Mouse (Mus musculus) left cerebral cortex, postnatal 14 days (tissue): Measurements from ENCODE around the gene Map1s. TPM values are rescaled to one million over a fixed set of nuclear protein-coding genes. Genes with fewer than 3 reads are reported as not detected.
"Not testable (repeated sequence)": the region's sequence is repeated elsewhere in the genome, so short reads cannot be mapped to it uniquely, and the experiment has no call there.

Experiments
- DNase-seq, 2 experiments: peaks; one replicate each; pipeline ENCODE4 v3.0.0; 2021 to 2022; ENCODE audit warnings: low spot score in 2 of 2, mixed read lengths in 1 of 2
- intact Hi-C: fragments of 180-260 bp; cut with DNase I; formaldehyde crosslinking; loops from one replicate; pipeline ENCODE4 v1.15.1; 2025
- total RNA-seq, 2 experiments: library from RNA; stranded (reverse); gene quantifications; 2 replicates each; pipeline ENCODE4 v1.2.3; 2021

The Map1s gene
- total RNA-seq, 2 experiments from 2014 or later: 70.4 to 84.5 TPM

DNA sequence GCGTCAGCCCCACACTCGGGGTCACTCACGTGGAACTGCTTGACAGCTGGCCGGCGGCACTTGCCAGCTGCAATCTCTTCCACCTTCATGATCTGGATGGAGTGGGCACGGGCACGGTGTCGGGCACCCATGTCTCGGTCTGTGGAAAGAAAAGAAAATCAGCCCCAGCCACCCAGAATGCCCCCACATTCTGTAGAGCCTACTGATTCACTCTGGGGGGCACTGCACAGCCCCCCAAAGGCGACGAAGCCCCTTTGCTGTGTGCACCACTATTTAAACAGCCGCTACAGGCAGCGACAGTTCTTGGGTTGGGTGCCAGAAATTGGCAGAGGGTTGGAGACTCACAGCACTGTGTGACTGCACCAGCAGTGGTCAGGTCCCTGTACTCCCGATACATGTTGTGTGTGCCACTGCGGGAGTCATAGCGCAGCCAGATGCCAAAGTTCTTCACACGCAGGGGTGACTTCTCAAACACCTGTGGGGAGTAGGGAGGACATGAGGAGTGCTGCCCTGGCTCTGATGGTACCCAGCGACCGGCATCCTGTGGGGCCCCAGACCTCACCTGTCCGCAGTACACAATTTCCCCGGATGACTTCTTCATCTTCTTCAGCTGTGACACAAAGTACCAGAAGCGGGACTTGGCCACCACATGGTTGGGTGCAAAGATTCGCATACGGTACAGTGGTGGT is 10.0 kb upstream of the Map1s start:
- intact Hi-C loops: loop anchor here (10.0 kb wide), 1 partner anchor 479 kb away; the partner anchor contains the start of gene Ocel1
- DNase-seq: not testable (repeated sequence)

DNA sequence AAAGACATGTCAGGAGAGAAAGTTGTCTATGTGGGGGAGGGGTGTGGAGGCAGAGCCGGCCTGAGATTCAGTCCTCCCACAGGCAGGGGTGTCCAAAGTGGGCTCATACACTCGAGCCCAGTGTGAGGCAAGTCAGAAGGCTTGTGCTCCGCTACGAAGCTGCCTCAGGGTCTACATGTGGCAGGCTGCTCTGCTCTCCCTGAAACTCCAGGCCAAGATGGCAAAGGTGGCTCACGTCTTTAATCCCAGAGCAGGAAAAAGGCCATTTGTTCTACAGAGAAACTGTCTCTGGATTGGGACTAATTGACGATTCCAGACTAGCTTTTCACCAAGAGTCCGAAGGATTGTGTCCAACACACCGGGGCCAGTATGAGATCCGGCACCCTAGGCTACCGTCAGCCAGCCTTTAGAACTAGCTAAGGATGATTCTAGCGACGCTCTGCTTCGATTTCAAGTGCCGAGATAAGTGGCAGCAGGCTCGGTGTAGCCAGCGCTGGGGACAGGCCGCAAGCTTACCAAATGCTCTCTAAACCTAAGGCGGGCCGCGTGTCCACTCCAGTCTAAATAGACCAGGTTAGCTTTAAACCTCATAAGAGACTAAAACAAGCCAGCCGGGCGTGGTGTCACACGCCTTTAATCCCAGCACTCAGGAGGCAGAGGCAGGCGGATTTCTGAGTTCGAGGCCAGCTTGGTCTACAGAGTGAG is 9.3 kb upstream of the Map1s start:
- intact Hi-C loops: loop anchor here (1.0 to 10.0 kb wide), 2 partner anchors 23 to 478 kb away; partner anchors contain the start of genes Ccdc124 and Ocel1
- no peak for DNase-seq

GRCm38 (mm10) chr8:70897021-70897680 is 8.6 kb upstream of the Map1s start, which contains the start of gene Rpl18a:
Gene Rpl18a, minus strand, starts transcription at chr8:70897412.
- DNase-seq: peak; percentile 96 to 99
- intact Hi-C loops: loop anchor here (1.0 to 10.0 kb wide), 2 partner anchors 24 to 478 kb away; partner anchors contain the start of genes Ccdc124 and Ocel1

DNA sequence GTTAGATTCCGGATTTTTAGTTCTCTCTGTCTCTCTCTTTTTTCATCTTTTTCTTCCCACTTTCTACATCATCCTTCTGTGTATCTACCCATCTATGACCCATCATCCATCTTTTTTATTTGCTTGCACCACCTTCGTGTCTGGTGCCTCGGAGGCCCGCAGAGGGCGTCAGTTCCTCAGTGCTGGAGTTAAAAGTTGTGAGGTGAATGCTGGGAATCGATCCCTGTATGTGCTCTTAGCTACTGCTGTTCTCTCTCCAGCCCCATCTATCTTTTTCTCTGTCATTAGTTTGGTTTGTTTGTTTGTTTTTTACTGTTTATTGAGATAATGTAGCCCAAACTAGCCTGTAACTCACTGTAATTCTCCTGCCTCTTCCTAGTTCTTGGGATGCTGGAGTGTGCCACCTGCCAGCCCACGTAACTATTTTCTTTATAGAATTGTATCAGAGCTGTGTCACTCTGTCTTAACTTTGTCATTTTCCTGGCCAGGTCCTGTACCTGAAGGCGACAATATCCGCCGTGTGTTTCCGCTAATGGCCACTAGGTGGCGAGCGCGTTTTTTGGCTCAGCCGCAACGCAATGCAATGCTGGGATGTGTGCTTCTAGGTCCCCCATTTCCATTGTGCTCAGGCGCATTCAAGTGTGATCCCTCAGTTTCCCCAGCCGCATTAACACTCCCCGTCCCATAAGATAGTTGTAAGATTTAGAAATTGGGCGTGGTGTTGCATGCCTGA is 7.9 kb upstream of the Map1s start:
- intact Hi-C loops: loop anchor here (1.0 to 10.0 kb wide), 3 partner anchors 25 to 477 kb away; partner anchors contain the start of genes Ccdc124 and Ocel1
- peak; percentile 79 to 92 for DNase-seq

DNA sequence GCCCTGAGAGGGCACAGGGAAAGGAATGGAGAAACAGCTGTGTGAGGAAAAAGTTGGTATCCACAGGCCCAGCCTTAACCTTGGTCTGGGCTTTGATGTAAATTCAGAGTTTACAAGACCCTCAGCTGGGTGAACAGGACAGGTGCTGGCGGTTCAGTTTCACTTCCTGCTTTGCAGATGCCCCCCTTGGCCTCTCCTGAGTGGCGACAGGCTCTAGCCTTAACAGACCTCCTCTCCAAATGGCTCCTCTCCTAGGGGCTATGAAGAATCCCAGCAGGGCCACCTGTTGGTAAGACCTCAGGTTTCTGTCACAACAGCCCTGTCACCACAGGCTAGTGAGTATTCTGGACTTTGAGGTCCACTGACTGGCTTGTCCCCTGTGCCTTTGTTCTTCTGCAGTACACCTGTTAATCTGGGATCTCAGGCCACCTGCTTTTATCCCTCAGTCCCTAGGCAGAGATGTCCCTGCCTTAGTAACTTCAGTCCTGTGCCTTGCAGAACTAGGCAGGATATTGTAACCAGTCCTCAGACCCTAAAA is 7.0 kb upstream of the Map1s start:
- intact Hi-C loops: loop anchor here (2.0 to 10.0 kb wide), 2 partner anchors 66 to 476 kb away; partner anchors contain the start of gene Ocel1
- DNase-seq: no peak

DNA sequence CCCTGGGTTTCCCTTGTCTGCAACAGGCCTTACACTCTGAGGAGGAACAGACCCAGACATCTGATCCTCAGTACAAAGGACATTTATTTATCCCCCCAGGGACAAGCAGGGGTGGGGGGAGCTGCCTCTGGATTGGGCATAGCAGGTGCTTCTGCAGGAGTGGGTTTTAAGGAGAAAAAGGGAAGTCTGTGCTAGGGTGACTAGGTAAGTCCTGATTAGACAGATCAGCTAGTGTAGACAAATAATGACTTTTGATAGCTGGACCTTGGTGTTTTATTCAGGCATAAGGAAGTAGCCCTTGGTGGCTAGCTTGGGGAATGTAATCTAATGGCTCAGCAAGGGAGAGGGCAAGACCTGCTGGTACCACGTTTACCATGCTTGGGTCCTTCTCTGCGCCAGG is 6.5 kb upstream of the Map1s start:
- intact Hi-C loops: loop anchor here (2.0 to 10.0 kb wide), 2 partner anchors 66 to 476 kb away; partner anchors contain the start of gene Ocel1
- no peak for DNase-seq

DNA sequence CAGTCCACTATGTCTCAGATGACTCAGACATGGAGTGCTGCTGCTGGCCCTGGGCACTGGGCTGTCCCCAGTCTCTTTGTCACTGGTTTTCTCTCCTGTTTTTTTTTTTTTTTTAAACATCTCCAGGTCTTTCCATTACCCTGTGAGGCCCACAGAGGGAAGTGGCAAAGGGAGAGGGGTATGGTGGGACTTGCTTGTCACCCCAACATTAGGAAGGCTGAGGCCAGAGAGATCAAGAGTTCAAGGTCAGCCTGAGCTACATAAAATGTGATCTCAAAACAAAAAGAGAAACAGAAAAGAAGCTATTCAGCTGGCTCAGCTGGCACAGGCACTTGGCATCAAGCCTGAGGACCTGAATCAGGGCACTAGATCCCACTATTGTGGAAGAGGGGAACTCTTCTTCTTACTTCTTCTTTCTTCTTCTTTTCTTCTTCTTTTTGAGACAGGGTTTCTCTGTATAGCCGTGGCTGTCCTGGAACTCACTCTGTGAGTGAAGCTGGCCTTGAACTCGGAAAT is 4.8 kb upstream of the Map1s start:
- intact Hi-C loops: loop anchor here (10.0 kb wide), 1 partner anchor 374 kb away; the partner anchor contains the start of genes Haus8 and Myo9b
- DNase-seq: no peak

DNA sequence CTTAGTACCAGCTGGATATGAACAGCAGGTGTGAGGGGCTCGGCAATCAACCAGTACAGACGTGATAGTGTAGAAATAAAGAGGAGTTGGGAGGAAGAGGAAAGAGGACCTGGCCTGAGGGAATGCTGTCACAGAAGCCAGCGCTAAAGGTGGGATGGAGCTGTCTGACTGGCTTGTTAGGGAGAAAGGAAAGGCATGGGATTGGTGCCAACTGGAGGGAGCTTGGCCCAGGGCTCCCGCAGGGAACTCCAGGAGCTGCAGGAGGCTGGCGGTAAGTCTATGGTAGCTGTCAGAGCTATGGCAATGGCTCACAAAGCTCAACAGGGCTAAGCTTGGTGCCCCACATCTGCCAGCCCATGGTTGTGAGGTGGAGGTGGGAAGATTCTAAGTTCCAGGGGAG is 3.5 kb upstream of the Map1s start:
- intact Hi-C loops: loop anchor here (10.0 kb wide), 1 partner anchor 373 kb away; the partner anchor contains the start of genes Haus8 and Myo9b
- DNase-seq: no peak

DNA sequence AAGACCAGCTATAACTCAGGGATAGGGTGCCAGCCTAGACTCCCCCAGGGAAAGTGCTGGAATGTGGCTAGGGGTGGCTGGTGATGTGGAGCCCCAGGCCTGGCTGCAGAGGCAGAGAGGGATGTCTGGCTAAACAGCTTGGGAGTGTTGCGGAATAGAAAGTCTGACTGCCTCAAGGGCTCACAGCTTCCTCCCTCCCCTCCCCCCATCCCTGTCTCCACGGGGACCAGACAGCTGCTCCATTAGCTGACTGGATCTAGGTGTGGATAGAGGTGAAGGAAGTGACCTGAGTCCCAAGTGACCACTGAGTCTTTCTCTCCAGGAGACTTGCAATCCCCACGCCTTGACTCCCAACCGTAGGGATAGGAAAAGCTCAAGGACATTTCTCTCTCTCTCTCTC is 2.6 kb upstream of the Map1s start:
- no peak for DNase-seq
- intact Hi-C loops: loop anchor here (10.0 kb wide), 1 partner anchor 372 kb away; the partner anchor contains the start of genes Haus8 and Myo9b

- intact Hi-C loops: loop anchor here (10.0 kb wide), 1 partner anchor 371 kb away; the partner anchor contains the start of genes Haus8 and Myo9b
- DNase-seq: no peak
Measured at GRCm38 (mm10) chr8:70903582-70903981, 2.1 kb upstream of the Map1s start.

DNA sequence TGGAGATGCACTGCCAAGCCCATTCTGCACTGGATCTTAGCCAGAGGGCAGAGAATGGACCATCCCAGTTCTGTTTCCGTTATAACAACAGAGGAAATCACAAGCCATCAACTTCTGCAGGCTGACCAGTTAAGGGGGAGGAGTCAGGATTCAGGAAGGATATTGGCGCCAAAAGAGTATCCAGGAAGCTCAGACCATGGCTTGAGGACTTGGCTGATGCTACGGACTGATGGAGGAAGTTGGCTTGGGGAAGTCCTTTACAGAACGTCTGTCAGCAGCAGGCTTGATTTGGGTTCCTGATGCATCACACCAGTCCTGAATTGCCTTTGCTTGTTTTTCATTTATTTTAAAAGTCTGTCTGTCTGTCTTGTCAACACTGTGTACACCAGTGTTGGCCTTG is 1.2 kb upstream of the Map1s start:
- DNase-seq: no peak
- intact Hi-C loops: loop anchor here (10.0 kb wide), 1 partner anchor 370 kb away; the partner anchor contains the start of genes Haus8 and Myo9b

DNA sequence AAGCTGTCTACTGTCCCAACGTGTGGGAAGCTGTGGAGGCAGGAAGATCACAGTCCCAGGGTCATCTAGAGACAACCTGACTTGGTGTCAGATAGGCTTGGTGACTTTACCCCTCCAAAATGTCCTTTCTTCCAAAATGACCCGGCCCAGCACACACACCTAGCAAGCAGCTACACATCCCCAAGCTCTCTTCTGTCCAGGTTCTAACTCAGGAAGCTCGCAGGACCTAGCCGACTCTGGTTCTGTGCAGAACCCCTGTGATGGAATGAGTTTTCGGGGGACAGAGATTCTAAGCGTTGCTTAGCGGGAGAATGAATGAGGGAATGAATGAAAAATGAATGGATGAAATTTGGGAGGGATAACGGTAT is 285 bp upstream of the Map1s start:
- no peak for DNase-seq
- intact Hi-C loops: loop anchor here (5.0 to 10.0 kb wide), 2 partner anchors 369 to 557 kb away; partner anchors contain the start of genes Abhd8, Haus8, Mrpl34 and Myo9b

DNA sequence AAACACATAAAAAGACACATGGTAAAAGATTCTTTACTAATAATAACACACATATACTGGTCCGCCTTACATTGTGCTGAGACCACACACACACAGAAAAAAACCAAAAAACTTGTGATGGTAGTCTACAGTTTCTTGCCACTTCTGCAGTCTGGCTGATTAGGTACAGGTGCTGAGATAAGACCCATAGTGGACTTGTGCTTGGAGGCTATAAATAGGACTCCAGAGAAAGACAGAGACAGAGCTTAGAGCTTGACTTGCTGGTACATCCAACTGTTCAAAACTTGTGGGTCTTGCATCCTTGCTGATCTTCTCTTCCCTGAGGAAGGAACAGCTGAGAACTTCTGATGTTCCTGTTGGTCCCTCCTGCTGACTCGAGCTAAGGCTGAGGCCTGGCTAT is 1.8 kb downstream of the Map1s start:
- intact Hi-C loops: loop anchor here (5.0 to 10.0 kb wide), 2 partner anchors 367 to 555 kb away; partner anchors contain the start of genes Abhd8, Haus8, Mrpl34 and Myo9b
- no peak for DNase-seq

DNA sequence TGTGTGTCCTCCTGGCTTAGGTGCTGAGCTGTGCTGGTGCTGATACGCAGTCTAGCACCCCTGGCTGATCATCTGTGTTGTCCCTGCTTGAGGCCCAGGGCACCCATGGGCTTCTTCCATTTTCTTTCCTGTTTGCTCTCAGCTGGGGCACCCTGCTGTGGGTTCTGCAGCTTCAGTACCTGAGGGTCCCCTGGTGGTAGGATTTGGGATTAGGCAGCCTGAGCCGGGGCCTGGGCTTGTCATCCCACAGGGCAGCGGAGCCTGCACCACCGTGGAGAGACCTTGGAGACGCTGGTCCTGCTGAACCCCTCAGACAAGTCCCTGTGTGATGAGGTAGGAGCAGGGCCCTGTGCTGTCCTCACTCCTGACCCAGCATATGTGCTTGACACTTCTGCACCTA is 5.9 kb downstream of the Map1s start:
- no peak for DNase-seq
- intact Hi-C loops: no loop called here

DNA sequence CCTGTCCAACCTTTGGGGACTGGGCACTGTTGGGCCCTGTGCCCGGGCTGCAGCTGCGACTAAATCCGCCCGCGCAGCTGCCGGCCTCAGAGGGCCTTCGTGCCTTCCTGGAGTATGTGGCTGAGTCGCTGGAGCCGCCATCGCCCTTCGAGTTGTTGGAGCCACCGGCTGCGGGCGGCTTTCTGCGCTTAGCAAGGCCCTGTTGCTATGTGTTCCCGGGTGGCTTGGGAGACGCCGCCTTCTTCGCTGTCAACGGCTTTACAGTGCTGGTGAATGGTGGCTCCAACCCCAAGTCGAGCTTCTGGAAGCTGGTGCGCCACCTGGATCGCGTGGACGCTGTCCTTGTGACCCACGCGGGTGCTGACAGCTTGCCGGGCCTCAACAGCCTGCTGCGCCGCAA is 7.2 kb downstream of the Map1s start:
- DNase-seq: no peak
- intact Hi-C loops: no loop called here

GRCm38 (mm10) chr8:70913523-70913922 is 7.8 kb downstream of the Map1s start:
- no peak for DNase-seq
- intact Hi-C loops: no loop called here

GRCm38 (mm10) chr8:70914704-70915103 is 9.0 kb downstream of the Map1s start:
- DNase-seq: no peak
- intact Hi-C loops: no loop called here
